Mouse (Mus musculus) midbrain, embryonic 10.5 days (tissue): ENCODE results near the gene Zfp426. TPM values are rescaled to one million over a fixed set of nuclear protein-coding genes. Genes with fewer than 3 reads are reported as not detected.

Source experiments
- DNase-seq: peaks from one replicate; pipeline ENCODE4 v3.0.0-alpha.2; 2017; ENCODE audit warnings: low spot score
- H3K27ac ChIP-seq: fragments of 300-500 bp; sonication (generic); replicated peaks from 2 replicates; pipeline ENCODE4 v1.5.1; 2016; ENCODE audit warnings: mild to moderate bottlenecking
- H3K27me3 ChIP-seq: fragments of 300-500 bp; sonication (generic); 2 replicates; pipeline ENCODE4 v1.6.1; 2016; ENCODE audit warnings: low read depth, mild to moderate bottlenecking; ENCODE audit not compliant: poor library complexity, severe bottlenecking
- H3K36me3 ChIP-seq: fragments of 300-500 bp; sonication (generic); 2 replicates; pipeline ENCODE4 v1.6.1; 2016; ENCODE audit warnings: mild to moderate bottlenecking, moderate library complexity
- H3K4me1 ChIP-seq: fragments of 300-500 bp; sonication (generic); 2 replicates; pipeline ENCODE4 v1.6.1; 2016
- H3K4me3 ChIP-seq: fragments of 300-500 bp; sonication (generic); 2 replicates; pipeline ENCODE4 v1.5.1; 2016; ENCODE audit warnings: mild to moderate bottlenecking, moderate library complexity
- H3K9me3 ChIP-seq: fragments of 300-500 bp; sonication (generic); replicated peaks from 2 replicates; pipeline ENCODE4 v1.6.1; 2016; ENCODE audit warnings: mild to moderate bottlenecking
- WGBS: fragments of 180-500 bp; shearing (Covaris S2); methylation state at CpG from one replicate; pipeline ENCODE4 v1.1.7; 2016; 5-methylcytosine and 5-hydroxymethylcytosine counted together
- polyA plus RNA-seq: library from polyadenylated mRNA; unstranded; fragments of >200 nt; fragmentation: Nextera tagmentation; extraction: Ambion mirVana; gene quantifications from 2 replicates; pipeline ENCODE4 v1.2.1, GENCODE M21; 2016

Gene Zfp426
- polyA plus RNA-seq, 1 experiment from 2014 or later: 27.3 TPM

GRCm38 (mm10) chr9:20430004-20430403 lies 62.5 kb downstream of the Zfp426 start:
- DNase-seq: no peak
- Histone ChIP-seq H3K27me3 (no peaks in the 10 kb centered on the region), H3K27ac (no peak overlapping the region), H3K9me3 (peaks cover 2% of the 10 kb centered on the region; the same call in 1 of the 2 replicates), H3K4me3 (no peak overlapping the region), H3K36me3 (peaks cover 24% of the 10 kb centered on the region), H3K4me1 (no peaks in the 10 kb centered on the region)
- 89% methylated on average over 3 of the region's 3 CpGs for WGBS

Other genes with a start within 250 kb of the Zfp426 start
- gene Olfr39, start 210.4 kb downstream of the Zfp426 start, polyA plus RNA-seq: not detected in 2 replicates
- not detected in 2 replicates for gene Olfr873, start 194.2 kb downstream of the Zfp426 start, polyA plus RNA-seq
- gene Olfr18, start 156.7 kb downstream of the Zfp426 start, polyA plus RNA-seq: not detected in 2 replicates
- gene Zfp560, start 107.6 kb downstream of the Zfp426 start, polyA plus RNA-seq: 29.1 and 32.1 TPM in 2 replicates
- gene Zfp26, start 32.6 kb downstream of the Zfp426 start, polyA plus RNA-seq: 20.5 and 23.3 TPM in 2 replicates
- 117 and 139 TPM in 2 replicates for gene Zfp266, start 28.7 kb upstream of the Zfp426 start, polyA plus RNA-seq
- gene Zfp846, start 88.5 kb upstream of the Zfp426 start, polyA plus RNA-seq: 18.9 and 20.2 TPM in 2 replicates
- 381 and 400 TPM in 2 replicates for gene Ubl5, start 150.1 kb upstream of the Zfp426 start, polyA plus RNA-seq
- 20.4 and 21.2 TPM in 2 replicates for gene Fbxl12, start 152.0 kb upstream of the Zfp426 start, polyA plus RNA-seq
- 84.0 and 91.4 TPM in 2 replicates for gene Pin1, start 159.3 kb upstream of the Zfp426 start, polyA plus RNA-seq